Mouse (Mus musculus) stomach, postnatal 0 days (tissue): ENCODE data around the gene Ptprn2.

ENCODE experiments used
- CTCF ChIP-seq: IDR thresholded peaks from 2 replicates; pipeline ENCODE4 v1.5.1; 2016; ENCODE audit warnings: antibody characterized with exemption, low read depth, mild to moderate bottlenecking, moderate library complexity
- EP300 ChIP-seq: optimal IDR thresholded peaks from 2 replicates; pipeline ENCODE3; 2016; ENCODE audit warnings: antibody characterized with exemption

- TF ChIP-seq CTCF (no peak), EP300 (no peak)
These were observed 357.3 kb downstream of the Ptprn2 start for GRCm38 (mm10) chr12:116842723-116843272.
